Mouse (Mus musculus) lung, postnatal 0 days (tissue): Measurements from ENCODE around the gene Srebf1. TPM values are rescaled to one million over a fixed set of nuclear protein-coding genes. Genes with fewer than 3 reads are reported as not detected.

Experiments used
- ATAC-seq: fragments of 200-750 bp; cut with Nextera tagmentation; 2 replicates; pipeline ENCODE4 v1.8.0; 2017; ENCODE audit warnings: moderate library complexity
- DNase-seq: peaks from one replicate; pipeline ENCODE4 v3.0.0-alpha.2; 2016; ENCODE audit warnings: low spot score
- H3K27ac ChIP-seq: fragments of 300-500 bp; sonication (generic); 2 replicates; pipeline ENCODE4 v1.5.1; 2014; ENCODE audit warnings: antibody characterized with exemption, mild to moderate bottlenecking, low read length, mixed read lengths
- H3K27me3 ChIP-seq: fragments of 300-500 bp; sonication (generic); replicated peaks from 2 replicates; pipeline ENCODE4 v1.6.1; 2014; ENCODE audit warnings: low read length, mixed read lengths; ENCODE audit not compliant: insufficient read depth
- H3K36me3 ChIP-seq: fragments of 300-500 bp; sonication (generic); 2 replicates; pipeline ENCODE4 v1.6.1; 2014; ENCODE audit warnings: low read length, mixed read lengths; ENCODE audit not compliant: insufficient read depth
- H3K4me1 ChIP-seq: fragments of 300-500 bp; sonication (generic); 2 replicates; pipeline ENCODE4 v1.6.1; 2014; ENCODE audit warnings: antibody characterized with exemption, low read depth, low read length, mixed read lengths; ENCODE audit not compliant: insufficient read depth
- H3K4me2 ChIP-seq: fragments of 300-500 bp; sonication (generic); replicated peaks from 2 replicates; pipeline ENCODE4 v1.6.1; 2014; ENCODE audit warnings: low read depth, mild to moderate bottlenecking, low read length, moderate library complexity, mixed read lengths
- H3K4me3 ChIP-seq: fragments of 300-500 bp; sonication (generic); 2 replicates; pipeline ENCODE4 v1.5.1; 2014; ENCODE audit warnings: low read depth, low read length
- H3K9ac ChIP-seq: fragments of 300-500 bp; sonication (generic); replicated peaks from 2 replicates; pipeline ENCODE4 v1.6.1; 2014; ENCODE audit warnings: low read depth, mild to moderate bottlenecking
- H3K9me3 ChIP-seq: fragments of 300-500 bp; sonication (generic); 2 replicates; pipeline ENCODE4 v1.6.1; 2016; ENCODE audit warnings: low read length, mixed read lengths
- CTCF ChIP-seq: IDR thresholded peaks from 2 replicates; pipeline ENCODE4 v1.5.1; 2016; ENCODE audit warnings: antibody characterized with exemption, mild to moderate bottlenecking
- EP300 ChIP-seq: IDR thresholded peaks from 2 replicates; pipeline ENCODE4 v1.6.1; 2016; ENCODE audit warnings: antibody characterized with exemption, mild to moderate bottlenecking, control low read depth
- WGBS: fragments of 180-500 bp; shearing (Covaris S2); extraction: QIAGEN DNeasy Blood & Tissue Kit; methylation state at CpG from one replicate; pipeline ENCODE4 v1.1.7; 2014; 5-methylcytosine and 5-hydroxymethylcytosine counted together
- polyA plus RNA-seq: library from polyadenylated mRNA; unstranded; fragments of >200 nt; fragmentation: Nextera tagmentation; extraction: Ambion mirVana; gene quantifications from 2 replicates; pipeline ENCODE4 v1.2.1, GENCODE M21; 2015

Srebf1 gene
- polyA plus RNA-seq, 1 experiment from 2014 or later: 70.1 TPM

DNA sequence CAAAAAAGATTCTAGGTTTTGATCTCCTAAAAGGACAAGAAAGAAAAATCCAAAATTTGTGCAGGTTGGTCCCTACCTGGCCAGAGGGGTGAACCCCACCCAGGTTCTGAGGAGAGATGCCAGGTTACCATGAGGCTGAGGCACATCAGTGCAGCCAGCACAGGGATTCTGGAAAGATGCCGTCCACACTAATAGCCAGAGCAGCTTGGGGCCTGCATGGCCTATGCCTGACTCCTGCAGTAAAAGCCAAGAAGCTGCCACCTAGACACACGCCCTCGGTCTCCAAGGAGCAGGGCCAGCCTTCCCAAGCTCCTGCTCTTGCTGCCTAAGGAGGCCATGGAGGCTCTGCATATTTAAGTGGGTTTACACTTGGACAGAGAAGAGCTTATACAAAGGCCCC lies 8.9 kb upstream of the Srebf1 start:
- ATAC-seq: no peak
- TF ChIP-seq EP300: no peak
- no peak for TF ChIP-seq CTCF

DNA sequence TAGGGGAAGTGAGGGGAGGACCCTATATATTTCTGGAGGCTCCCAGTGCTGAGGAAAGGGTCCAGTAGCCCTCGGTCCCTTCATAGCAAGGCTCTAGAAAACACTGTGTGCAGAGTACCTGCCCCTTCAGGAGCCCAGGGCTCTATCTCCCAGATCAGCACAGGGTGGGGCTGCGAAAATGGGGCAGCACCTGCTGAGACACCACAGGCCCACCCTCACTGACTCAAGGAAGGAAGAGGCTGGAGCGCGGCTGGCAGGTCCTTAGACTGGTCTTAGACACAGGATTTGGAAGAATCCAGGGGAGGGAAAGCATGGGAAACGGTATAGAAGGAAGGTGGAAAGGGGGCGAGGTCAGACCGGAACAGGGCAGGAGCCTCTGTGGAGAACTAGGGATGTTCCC lies 8.1 kb upstream of the Srebf1 start:
- H3K4me1 ChIP-seq: peaks cover 5% of the 10 kb centered on the region; the same call in 1 of the 2 replicates
- no peak overlapping the region for H3K4me2 ChIP-seq
- no peaks in the 10 kb centered on the region for H3K36me3 ChIP-seq
- WGBS: 90% methylated on average over 7 of the region's 7 CpGs
- H3K9me3 ChIP-seq: no peaks in the 10 kb centered on the region
- H3K27ac ChIP-seq: no peak overlapping the region
- H3K27me3 ChIP-seq: no peaks in the 10 kb centered on the region
- no peak for ATAC-seq
- no peak overlapping the region for H3K4me3 ChIP-seq
- no peak for DNase-seq
- H3K9ac ChIP-seq: no peak overlapping the region
- TF ChIP-seq CTCF: no peak

More for the DNA sequence above, 8.9 kb upstream of the Srebf1 start:
- Histone ChIP-seq H3K36me3 (no peaks in the 10 kb centered on the region), H3K4me2 (no peak overlapping the region), H3K9me3 (no peaks in the 10 kb centered on the region), H3K9ac (no peak overlapping the region; the same call in 1 of the 2 replicates), H3K4me1 (peaks cover 5% of the 10 kb centered on the region; the same call in 1 of the 2 replicates), H3K27ac (no peak overlapping the region), H3K27me3 (no peaks in the 10 kb centered on the region), H3K4me3 (no peak overlapping the region)
- WGBS: 55% methylated on average over 3 of the region's 3 CpGs
- DNase-seq: no peak

DNA sequence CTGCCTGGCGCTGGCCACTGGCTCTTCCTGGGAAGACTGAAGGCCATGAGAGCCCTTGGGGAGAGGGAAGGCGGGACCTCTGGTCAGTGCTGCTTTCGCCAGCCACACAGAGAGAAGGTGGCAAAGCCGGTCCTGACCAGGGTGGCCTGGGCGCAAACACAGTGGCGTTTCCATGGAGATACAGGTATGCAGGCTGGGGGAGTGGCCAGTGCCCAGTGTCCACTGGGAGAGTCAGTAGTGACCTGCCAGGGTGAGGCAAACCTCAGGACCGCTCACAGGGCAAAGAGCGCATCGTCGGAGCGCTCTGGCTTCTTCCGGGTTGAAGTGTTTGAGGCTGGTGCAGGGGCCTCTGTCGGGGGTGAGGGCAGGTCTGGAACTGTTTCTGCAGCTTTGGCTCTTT lies 7.4 kb upstream of the Srebf1 start:
- Histone ChIP-seq H3K4me2 (no peak overlapping the region), H3K4me1 (peaks cover 5% of the 10 kb centered on the region; the same call in 1 of the 2 replicates), H3K27me3 (no peaks in the 10 kb centered on the region), H3K9ac (no peak overlapping the region), H3K27ac (no peak overlapping the region), H3K36me3 (no peaks in the 10 kb centered on the region), H3K4me3 (no peak overlapping the region), H3K9me3 (no peaks in the 10 kb centered on the region)
- ATAC-seq (peak; percentile 95), DNase-seq (peak; percentile 94)
- TF ChIP-seq CTCF (no peak), EP300 (no peak)
- 54% methylated on average over 13 of the region's 13 CpGs for WGBS

DNA sequence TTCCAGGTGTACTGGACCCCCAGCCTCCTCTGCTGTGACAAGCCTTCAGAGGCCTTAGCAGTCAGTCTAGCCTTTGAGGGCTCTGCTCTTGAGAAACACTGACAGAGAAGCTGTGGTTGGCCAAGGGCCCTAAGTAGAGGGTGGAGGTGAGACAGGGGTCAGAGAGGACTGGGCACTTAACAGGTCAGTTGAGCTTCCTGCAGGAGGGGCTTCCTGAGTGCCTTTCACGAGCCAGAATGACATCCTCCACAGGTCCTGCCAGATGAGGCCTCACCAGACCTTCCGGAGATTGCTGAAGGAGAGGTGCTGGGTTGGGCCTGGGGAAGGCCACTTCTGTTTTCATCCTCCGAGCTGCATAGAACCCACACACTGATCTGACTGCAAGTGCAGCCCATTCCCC lies 6.1 kb upstream of the Srebf1 start:
- Histone ChIP-seq H3K4me2 (no peak overlapping the region), H3K4me3 (no peak overlapping the region), H3K36me3 (no peaks in the 10 kb centered on the region), H3K27ac (peak overlapping the region; percentile 26; the same call in 1 of the 2 replicates), H3K9ac (no peak overlapping the region), H3K4me1 (peaks cover 5% of the 10 kb centered on the region; the same call in 1 of the 2 replicates), H3K27me3 (no peaks in the 10 kb centered on the region), H3K9me3 (no peaks in the 10 kb centered on the region)
- TF ChIP-seq EP300 (no peak), CTCF (no peak)
- peak; percentile 11; the same call in 1 of the 2 replicates for ATAC-seq
- DNase-seq: peak; percentile 48
- 39% methylated on average over 3 of the region's 3 CpGs for WGBS

GRCm38 (mm10) chr11:60225874-60226273 lies 3.5 kb upstream of the Srebf1 start:
- no peak overlapping the region for H3K9ac ChIP-seq

DNA sequence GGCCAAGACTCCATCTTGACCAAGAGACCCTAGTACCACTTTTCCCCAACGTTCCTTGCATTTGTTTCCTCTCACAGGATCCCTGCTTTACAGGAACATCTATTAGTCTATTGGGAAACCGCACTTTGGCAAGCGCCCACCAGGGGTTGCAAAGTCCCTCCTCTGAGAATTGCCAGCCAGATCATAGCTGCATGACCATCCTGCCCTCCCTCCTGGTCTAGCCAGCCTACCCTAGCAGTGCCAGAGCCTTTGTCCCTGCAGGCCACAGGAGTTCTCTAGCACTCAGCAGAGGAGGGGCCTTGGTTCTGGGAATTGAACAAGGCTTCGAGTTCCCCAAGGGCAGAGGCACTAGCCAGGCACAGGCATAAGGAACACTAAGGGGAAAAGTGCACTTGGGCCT lies 2.3 kb upstream of the Srebf1 start:
- H3K9ac ChIP-seq: no peak overlapping the region
- H3K9me3 ChIP-seq: no peaks in the 10 kb centered on the region
- peaks cover 12% of the 10 kb centered on the region; the same call in 1 of the 2 replicates for H3K4me1 ChIP-seq
- ATAC-seq: no peak
- no peak overlapping the region for H3K4me2 ChIP-seq
- WGBS: 45% methylated on average over 4 of the region's 4 CpGs
- no peaks in the 10 kb centered on the region for H3K27me3 ChIP-seq
- no peaks in the 10 kb centered on the region for H3K36me3 ChIP-seq
- H3K4me3 ChIP-seq: no peak overlapping the region
- peak; percentile 36 for TF ChIP-seq CTCF
- TF ChIP-seq EP300: no peak
- peak; percentile 48 for DNase-seq
- no peak overlapping the region for H3K27ac ChIP-seq

More at GRCm38 (mm10) chr11:60225874-60226273, 3.5 kb upstream of the Srebf1 start:
- Histone ChIP-seq H3K4me1 (peaks cover 9% of the 10 kb centered on the region; the same call in 1 of the 2 replicates), H3K27ac (no peak overlapping the region), H3K9me3 (no peaks in the 10 kb centered on the region), H3K36me3 (no peaks in the 10 kb centered on the region), H3K4me2 (no peak overlapping the region), H3K27me3 (no peaks in the 10 kb centered on the region), H3K4me3 (no peak overlapping the region)
- 72% methylated on average over 1 of the region's 1 CpGs for WGBS
- ATAC-seq (no peak), DNase-seq (no peak)
- TF ChIP-seq EP300 (no peak), CTCF (no peak)

DNA sequence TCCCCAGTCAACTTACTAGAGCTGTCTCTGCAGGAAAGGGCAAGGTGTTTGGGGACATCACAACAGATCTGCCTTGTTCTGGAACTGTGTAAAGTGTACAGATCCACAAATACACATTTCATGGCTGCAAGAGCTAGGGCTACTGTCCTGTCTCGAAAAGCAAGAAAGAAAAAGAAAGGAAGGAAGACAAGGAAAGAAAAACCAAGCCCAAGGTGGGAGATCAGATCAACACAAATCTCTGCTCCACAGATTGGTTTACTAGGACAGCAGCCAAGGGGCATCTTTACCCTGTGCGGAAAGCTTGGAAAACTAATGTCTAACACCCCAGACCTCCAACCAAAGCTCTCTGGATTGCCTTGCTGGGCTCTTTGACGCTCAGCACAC lies 304 bp downstream of the Srebf1 start:
- no peak for TF ChIP-seq CTCF
- no peak for TF ChIP-seq EP300
- 53% methylated on average over 3 of the region's 3 CpGs for WGBS
- no peaks in the 10 kb centered on the region for H3K36me3 ChIP-seq
- no peak overlapping the region for H3K27ac ChIP-seq
- H3K27me3 ChIP-seq: no peaks in the 10 kb centered on the region
- H3K4me1 ChIP-seq: peaks cover 23% of the 10 kb centered on the region; the same call in 1 of the 2 replicates
- no peaks in the 10 kb centered on the region for H3K9me3 ChIP-seq
- DNase-seq: no peak
- peak overlapping the region; percentile 65; the same call in 1 of the 2 replicates for H3K4me2 ChIP-seq
- peak overlapping the region; percentile 28; the same call in 1 of the 2 replicates for H3K4me3 ChIP-seq
- no peak for ATAC-seq
- no peak overlapping the region for H3K9ac ChIP-seq
